Mouse (Mus musculus): ENCODE results near the gene Nav2. TPM values are rescaled to one million over a fixed set of nuclear protein-coding genes. Genes with fewer than 3 reads are reported as not detected.

Gene Nav2
- total RNA-seq, 2 experiments from 2014 or later: 200 to 220 TPM

DNA sequence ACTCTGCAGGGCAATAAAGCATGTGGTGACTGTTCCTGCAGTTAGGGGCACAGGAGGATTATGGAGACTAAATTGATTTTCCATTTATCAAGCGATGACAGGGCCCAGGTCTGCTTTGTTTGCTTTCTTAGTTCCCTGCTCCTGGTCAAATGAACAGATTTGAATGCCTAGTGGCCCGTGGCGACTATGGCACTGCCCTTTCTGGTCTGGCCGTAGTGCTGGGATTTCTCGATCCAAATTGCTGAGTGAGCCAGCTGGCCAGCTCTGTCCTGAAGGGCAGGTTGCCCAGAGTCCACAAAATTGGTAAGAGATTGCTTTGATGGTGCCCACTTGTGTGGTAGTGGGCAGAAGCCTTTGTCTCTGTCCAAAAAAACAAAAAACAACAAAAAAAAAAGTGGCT lies 21.9 kb downstream of the Nav2 start:
- peak; percentile 86 for DNase-seq
- intact Hi-C loops (cut with DNase I): no loop called here

DNA sequence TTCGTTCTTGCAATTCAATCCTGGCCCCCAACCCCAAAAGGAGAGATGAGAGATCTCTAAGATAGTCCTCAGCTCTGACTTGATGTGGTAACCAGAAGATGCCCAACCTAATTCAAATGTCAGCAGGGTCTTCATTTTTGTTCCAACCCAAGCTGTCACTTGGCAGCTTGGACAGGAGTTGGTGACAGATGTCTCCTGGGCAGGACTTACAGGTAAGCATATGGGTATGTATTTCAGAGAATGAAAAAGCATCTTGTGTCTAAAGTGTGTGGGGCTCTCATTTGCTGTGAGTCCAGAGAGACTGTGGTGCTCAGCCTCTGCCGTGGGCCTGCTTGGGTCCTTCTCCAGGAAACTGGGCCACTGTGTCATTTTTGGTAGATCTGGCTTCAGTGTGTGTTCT lies 23.6 kb downstream of the Nav2 start:
- peak; percentile 34 for DNase-seq
- intact Hi-C loops (cut with DNase I): no loop called here

DNA sequence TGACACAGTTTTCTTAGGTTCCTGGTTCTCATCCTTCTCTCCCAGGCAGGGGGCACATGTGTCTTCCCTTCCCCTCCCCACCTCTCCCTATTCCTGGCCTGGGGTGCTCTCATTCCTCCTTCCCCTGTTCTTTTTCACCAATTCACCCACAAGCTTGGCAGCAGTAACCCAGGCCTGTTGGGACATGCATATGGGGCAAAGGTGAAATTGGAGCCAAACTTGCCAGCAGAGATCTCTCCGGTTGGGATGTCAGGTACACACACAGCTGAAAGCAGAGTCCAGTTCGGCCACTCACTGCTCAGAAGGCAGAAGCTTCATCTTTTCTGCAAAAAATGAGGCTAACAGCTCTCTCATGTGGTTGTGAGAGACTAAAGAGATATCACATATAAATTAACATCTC lies 26.3 kb downstream of the Nav2 start:
- intact Hi-C loops (cut with DNase I): no loop called here
- DNase-seq: no peak

DNA sequence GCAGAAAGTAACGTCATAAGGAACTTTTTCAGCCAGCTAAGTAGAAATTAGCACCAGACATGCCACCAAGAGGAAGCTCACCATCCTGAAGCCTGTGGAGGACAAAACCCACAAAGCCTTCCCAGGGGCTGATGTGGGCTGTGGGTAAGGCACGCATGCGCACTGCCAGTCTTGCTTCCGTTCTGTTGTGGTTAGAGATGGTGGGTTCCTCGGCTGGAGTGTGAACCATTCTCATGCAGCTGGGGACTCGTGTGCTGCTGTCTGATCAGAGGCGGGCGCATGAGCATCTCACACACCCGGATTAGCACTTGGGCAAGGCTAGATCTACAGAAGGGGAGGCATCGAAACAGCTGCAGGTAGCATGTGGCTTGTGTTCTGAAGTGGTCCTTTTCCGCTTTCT lies 29.0 kb downstream of the Nav2 start:
- DNase-seq: no peak
- intact Hi-C loops (cut with DNase I): no loop called here

DNA sequence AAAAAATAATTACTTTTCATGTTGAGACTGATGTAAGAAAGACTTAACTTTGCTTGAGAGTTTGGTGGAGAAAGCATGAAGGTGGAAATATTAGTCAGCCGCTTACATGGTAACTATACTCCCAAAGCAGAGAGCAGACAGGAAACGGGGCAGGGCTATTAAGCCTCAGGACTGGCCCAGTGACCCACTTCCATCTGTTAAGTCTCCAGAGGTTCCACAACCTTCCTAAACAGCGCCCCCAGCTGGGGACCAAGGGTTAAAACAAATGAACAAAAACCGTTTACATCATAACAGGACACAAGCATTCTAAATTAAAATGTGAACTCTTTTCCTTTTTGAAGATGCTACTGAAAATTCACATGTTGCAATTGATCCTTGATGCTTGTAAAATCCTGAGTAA lies 29.7 kb downstream of the Nav2 start:
- DNase-seq: peak; percentile 36
- intact Hi-C loops (cut with DNase I): no loop called here

DNA sequence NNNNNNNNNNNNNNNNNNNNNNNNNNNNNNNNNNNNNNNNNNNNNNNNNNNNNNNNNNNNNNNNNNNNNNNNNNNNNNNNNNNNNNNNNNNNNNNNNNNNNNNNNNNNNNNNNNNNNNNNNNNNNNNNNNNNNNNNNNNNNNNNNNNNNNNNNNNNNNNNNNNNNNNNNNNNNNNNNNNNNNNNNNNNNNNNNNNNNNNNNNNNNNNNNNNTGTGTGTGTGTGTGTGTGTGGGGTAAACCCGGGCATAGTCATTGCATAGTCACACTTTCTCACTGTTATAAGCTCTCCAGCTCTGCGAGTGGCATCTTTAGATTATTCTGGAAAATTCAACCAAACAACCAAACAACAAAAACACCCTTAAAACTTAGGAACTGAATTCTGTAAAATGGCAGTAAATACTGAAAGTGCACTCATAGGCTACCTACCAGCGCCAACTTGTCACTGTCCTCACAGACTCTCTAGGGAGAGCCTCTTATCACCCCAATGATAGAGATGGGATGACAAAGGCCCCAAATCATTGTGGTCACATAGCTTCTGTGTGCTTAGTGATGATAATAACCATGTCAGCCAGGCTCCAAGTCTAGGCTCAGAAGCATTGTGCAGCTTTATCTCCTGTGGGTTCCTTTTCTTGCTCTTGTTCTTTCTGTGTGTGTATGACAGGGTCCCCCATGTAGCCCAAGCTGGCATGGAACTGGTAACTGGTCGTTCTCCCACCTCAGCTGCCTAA lies 40.0 kb downstream of the Nav2 start:
- DNase-seq: no peak
- intact Hi-C loops (cut with DNase I): no loop called here

DNA sequence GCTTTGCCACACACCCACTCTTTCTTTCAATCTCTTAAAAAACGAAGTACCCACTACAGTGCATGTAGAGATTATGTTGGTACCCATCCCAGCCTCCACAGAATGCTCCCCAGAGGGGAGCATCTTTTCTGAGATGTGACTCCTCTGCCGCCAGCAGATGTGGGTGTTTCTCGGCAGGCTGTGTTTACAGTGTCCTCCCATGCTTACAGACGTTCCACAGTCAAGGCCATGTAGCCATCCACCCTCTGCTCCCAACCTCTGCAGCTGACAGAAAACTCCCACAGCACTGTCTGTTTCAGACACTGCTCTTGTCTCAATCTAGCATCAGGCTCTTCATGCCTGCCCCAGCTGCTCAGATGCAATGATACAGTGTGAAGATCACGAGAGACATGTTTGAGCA lies 46.0 kb downstream of the Nav2 start:
- no peak for DNase-seq
- intact Hi-C loops (cut with DNase I): no loop called here

DNA sequence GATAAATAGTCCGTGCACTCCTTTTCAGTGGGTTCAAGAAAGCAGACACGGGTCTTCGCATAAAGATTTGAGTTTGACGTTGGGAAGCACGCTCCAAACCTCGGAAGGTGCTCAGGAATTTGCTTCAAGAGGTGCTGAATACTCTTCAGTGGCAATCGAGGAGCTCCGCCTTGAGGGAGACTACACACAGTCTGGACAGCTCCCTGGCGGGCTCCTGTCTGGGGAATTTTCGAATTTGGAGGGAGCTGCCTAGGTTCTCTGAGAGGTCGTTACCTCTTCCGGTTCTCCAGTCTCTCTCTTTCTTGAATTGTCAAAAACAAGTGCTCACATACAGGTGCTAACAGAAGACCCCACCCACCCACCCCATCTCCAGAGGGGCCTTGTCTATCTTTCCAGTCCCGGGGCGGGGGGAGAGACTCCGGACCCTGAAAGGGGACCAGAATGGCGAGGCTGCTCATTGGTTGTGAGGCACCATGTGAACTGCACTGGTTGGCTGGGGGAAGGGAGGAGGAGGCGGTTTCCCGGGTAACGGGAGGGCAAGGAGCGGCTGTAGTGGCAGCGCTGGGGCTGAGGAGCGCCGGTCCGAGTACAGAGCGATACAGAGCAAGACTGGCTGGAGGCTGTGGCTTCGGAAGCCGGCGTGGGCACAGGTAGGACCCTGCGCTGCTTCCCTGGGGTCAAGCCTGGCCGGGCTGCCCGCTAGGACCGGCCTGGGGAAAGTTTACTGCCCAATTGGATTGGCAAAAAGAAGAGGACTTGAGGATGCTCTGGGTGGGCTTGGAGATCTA lies 50.2 kb downstream of the Nav2 start:
- intact Hi-C loops (cut with DNase I): no loop called here
- DNase-seq: peak; percentile 94

DNA sequence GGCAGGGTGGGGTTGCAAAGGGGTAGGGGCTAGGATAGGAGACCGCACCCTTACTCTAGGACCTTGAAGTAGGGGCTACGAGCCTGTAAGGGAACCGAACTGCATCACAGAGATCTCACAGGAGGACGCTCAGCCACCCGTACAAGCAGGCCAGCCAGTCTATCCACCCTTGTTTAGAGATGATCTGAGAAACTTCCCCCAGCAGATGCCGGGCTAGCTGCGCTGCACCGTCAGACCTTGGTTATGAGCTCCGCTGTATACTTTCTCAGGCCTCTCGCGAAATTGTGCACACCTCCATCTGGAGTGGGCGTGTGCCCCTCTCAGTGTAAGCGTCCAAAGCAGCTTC lies 50.8 kb downstream of the Nav2 start:
- DNase-seq: peak; percentile 30
- intact Hi-C loops (cut with DNase I): no loop called here

DNA sequence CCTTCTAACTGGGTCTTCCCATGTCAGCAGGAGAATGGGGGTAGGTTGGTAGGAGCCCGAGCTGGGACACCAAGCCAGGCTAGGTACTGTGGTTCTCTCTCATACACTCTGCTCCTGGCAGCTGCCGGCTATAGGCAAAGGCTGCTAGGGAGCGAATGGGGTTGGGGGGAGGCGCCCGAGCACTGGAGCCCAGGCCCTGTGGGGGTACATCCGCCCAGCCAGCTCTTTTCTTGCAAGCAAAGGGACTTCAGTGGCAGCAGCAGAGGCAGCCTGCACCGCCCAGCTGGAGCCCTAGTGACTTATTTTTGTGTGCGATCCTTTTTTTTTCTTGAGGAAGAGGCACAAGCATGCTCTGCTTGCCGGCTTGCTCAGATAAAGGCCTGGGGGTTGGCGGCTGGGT lies 51.6 kb downstream of the Nav2 start:
- peak; percentile 61 for DNase-seq
- intact Hi-C loops (cut with DNase I): no loop called here

DNA sequence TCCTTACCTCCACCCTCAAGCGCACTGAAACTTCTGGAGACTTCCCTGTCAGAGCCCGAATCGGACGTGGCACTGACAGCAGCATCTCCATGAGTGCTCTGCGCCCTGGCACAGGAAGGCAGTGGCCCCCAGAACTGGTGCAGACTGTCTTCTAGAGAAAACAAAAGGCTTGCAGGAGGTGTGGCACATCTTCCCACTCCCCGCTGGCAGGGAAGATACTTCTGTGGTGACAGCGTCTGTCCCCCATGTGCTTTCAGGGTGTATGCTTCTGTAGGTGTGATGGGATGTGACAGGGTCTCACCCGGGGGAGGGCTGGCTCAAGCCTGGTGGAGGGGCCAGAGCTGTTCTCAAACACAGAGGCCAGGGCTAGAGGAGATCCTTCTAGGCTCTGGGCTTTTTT lies 53.0 kb downstream of the Nav2 start:
- peak; percentile 85 for DNase-seq
- intact Hi-C loops (cut with DNase I): no loop called here

DNA sequence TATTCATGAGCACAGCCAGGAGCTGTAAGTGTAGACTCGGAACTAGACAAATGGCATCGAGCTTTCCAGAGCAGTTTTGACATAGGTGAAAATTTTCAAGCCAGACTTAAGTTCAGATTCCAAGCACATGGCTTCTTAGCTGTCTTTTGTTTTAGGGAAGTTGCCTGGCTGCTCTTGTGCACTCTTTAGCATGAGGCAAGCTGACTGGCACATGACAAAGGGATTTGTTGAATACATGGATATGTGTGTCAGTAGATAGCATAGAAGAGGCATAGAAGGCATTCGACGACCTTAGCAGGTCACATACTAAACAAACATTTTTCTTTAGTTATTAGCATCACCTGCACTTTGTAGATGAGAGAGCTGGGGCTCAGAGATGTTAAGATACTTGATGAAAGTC lies 53.4 kb downstream of the Nav2 start:
- intact Hi-C loops (cut with DNase I): no loop called here
- no peak for DNase-seq

DNA sequence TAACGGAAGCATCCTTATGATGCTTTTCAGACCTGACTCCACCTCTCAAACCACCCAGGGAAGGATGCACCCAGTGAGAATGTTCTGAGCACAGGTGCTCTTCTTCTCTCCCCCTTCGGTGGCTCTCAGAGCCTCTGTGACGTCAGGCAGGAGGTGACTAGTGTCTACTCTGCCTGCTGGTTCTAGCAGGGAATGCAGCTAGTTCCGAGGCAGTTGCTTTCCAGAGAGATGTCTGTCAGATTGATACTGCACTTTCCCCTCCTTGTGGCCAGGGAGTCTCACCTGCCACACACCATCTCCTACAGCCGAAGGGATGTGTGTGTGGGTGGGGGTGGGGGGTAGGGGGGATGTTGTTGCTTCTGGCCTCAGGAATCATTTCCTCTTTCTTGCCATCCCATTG lies 54.6 kb downstream of the Nav2 start:
- DNase-seq: peak; percentile 49
- intact Hi-C loops (cut with DNase I): no loop called here

DNA sequence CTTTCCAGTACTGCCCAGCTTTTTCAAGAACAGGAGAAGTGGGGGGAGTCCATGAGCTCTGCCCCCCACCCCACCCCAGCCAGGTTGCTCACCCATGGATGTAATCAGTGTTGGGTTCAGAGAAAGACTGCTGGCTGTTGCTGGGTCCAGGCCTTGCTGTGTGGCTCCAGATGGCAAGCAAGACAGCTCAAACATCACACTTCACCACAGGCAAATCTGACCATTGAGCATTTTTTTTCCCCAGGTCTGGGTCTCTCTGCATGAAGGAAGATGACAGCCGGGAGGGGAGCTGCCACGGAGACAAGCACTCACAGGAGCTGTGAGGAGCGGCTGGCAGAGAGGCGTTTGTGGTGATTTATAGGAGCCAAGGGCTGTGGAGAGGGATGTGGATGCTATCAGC lies 55.0 kb downstream of the Nav2 start:
- intact Hi-C loops (cut with DNase I): no loop called here
- DNase-seq: peak; percentile 59

DNA sequence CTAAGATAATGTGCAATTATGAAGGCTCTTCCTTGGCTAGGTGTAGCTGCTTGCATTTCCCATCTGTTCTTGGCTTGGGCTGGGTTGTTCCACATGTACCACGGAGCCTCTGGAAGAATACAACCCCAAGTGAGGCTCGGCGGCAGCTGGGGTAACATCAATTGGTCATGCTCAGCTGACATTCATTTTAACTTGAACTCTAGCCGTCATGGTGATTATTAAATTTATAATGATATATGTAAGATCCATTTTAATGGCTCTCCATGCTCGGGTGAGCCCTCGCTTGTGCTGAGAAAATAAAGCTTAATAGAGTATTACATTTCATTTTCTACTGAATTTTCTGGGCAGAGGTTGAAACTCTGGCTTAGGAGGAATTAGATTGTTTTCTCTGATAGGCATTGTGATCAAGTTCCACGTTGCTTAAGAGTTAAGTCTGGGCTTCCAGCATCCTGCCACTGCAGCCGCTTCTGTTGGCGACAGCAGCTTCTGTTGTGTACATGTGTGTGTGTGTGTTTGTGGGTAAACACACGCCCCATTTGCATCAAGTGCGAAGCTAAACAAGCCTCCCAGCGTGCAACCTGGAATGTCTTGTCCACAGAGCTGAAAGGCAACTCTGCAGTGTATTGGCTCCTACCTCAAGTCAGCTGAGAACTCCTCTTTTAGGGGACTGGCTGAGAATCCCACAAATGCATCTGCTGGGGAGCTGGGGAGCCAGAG lies 57.4 kb downstream of the Nav2 start:
- DNase-seq: peak; percentile 39
- intact Hi-C loops (cut with DNase I): no loop called here

DNA sequence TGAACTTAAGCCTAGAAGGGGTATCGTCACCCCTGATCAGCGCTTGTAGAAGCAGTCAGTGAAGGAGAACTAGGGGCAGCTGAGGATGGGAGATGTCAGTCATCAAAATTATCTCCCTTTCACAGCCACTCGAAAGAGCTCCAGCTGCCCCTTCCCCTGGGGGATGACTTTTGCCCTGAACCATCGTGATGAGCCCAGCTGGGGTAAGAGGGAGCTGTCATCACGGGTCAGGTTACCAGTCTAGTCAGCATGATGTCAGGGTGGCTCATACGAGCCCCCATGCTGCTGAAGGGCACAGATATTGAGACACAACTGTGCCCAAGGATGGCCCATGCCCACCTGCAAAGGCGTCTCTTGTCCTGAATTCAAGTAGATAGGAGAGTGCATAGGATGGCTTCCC lies 72.5 kb downstream of the Nav2 start:
- no peak for DNase-seq
- intact Hi-C loops (cut with DNase I): no loop called here

DNA sequence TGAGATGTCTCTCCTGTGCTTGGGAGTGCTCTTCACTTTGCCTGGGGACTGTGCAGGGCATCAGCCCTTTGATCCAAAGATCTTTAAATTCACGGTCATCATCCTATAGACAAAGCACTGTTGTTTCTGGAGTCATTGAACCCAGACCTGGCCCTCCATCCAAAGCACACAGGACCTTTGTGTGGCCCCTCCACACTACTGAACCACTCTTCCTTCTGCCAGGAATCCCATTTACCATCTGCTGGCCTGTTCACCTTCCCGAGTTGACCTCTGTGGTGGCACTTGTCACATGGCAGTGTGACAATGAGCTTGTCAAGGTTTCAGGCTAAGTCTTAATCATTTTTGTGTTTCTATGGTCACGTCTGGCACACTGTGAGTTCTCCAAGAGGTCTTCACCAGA lies 73.3 kb downstream of the Nav2 start:
- DNase-seq: no peak
- intact Hi-C loops (cut with DNase I): no loop called here

DNA sequence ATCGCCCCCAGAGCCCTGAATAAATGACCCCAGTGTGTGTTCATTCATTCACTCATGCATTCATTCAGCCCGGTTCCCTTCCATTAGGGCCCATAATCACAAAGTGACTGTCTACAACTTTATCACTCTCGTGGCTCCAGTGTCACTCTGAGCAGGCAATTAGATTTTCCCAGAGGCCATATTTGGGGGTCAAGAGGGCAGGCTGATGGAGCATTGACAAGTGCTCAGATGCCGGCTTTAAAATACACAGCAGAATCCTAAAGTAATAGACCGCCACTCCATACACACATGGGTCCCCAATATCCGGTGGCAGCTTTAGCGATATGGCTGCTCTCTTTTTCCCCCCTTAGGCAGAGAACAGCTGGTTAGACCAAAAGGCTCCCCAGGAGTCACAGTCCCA lies 74.1 kb downstream of the Nav2 start:
- intact Hi-C loops (cut with DNase I): no loop called here

DNA sequence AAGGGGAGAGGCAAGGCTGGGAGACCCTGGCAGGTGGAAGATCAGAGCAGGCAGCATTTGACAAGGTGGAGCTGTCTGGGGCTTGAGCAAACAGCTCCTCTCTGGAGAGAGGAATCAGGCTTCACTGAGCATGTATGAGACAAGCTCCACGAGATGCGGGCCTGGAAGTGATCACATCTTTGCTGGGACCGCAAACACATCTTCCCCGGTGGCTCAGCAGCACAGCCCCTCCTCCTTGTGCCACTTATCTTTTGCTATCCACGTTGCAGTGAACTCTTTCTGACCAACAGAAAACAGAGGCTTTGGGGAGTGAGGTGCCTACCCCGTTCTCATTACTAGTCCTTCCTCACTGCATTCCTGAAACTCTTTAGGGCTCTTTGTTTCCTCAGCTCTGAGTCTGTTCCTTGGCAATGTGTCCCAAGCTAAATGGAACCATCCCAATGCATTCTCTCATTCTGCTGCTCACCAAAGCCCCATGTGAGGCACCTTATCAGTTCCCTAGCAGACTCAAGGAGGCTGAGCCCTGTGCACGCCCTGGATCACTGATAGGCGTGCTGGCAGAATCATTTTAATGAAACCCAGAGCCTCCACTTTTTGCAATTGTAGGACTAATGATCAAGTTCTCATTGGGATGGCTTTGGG lies 83.5 kb downstream of the Nav2 start:
- no peak for DNase-seq
- intact Hi-C loops (cut with DNase I): no loop called here

More for the DNA sequence above, 74.1 kb downstream of the Nav2 start:
- no peak for DNase-seq

DNA sequence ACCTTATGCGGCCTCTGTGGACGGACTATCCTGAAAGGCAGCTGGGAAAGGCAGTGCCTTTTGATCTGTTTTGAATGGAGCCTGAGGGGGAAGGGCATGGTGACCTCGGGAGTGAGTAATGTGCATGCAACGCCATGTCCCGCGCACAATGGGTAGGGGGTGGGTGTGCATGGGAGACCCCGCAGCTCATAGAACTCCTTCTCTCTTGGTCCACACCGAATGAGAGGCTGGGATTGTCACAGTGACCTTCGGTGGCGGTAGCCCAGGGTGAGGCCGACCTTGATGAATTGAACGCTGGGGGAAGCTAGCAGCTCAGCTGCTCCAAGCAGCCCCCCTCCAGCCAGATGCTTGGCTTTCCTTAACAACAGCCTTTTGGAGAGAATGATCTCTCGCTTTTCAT lies 86.7 kb downstream of the Nav2 start:
- intact Hi-C loops (cut with DNase I): no loop called here
- no peak for DNase-seq

DNA sequence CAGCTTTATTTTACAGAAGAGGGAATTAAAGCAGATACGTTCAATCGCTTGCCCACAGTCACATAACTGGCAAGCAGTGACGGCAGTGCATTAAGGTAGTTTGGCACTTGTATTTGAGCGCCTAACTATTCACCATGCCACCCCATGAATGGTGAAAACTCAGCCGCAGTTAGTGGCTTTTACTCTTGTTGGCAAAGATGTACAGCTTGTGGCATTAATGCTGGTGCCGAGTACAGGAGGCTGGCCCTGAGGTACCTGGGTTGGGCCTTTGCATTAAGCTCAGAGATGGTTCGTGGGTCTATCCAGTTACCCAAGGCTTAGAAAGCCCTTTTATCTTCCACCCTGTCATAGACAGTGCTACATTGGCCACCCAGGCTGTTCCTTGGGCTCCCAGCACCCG lies 87.2 kb downstream of the Nav2 start:
- no peak for DNase-seq
- intact Hi-C loops (cut with DNase I): no loop called here

All from left cerebral cortex, postnatal 4 days (tissue).